Mouse (Mus musculus): ENCODE measurements around the gene Ttc26.
A peak's percentile ranks its signal among the peaks of the same experiment; 100 is the strongest.

The Ttc26 gene

GRCm38 (mm10) chr6:38381129-38381771 lies at the start of gene Ttc26:
Gene Ttc26, plus strand, starts transcription at chr6:38381469.
- DNase-seq (ENCODE audit: low read depth): peak; percentile 95

GRCm38 (mm10) chr6:38335264-38335663 lies 46.0 kb upstream of the Ttc26 start:
- no peak for DNase-seq (ENCODE audit: low read depth)

- peak; percentile 56 for DNase-seq (ENCODE audit: low read depth)
Measured at GRCm38 (mm10) chr6:38337166-38337705, 44.0 kb upstream of the Ttc26 start.

- peak; percentile 54 for DNase-seq (ENCODE audit: low read depth)
Measured at GRCm38 (mm10) chr6:38337951-38338350, 43.3 kb upstream of the Ttc26 start.

- no peak for DNase-seq (ENCODE audit: low read depth)
Measured at GRCm38 (mm10) chr6:38339078-38339477, 42.2 kb upstream of the Ttc26 start.

- DNase-seq (ENCODE audit: low read depth): peak; percentile 75
Measured at GRCm38 (mm10) chr6:38341751-38342665, 39.3 kb upstream of the Ttc26 start.

- no peak for DNase-seq (ENCODE audit: low read depth)
Measured at GRCm38 (mm10) chr6:38342666-38342992, 38.6 kb upstream of the Ttc26 start.

- DNase-seq (ENCODE audit: low read depth): no peak
Measured at GRCm38 (mm10) chr6:38343581-38343980, 37.7 kb upstream of the Ttc26 start.

- peak; percentile 55 for DNase-seq (ENCODE audit: low read depth)
Measured at GRCm38 (mm10) chr6:38344006-38344670, 37.1 kb upstream of the Ttc26 start.

GRCm38 (mm10) chr6:38345796-38346195 lies 35.5 kb upstream of the Ttc26 start:
- peak; percentile 89 for DNase-seq (ENCODE audit: low read depth)

- peak; percentile 55 for DNase-seq (ENCODE audit: low read depth)
Measured at GRCm38 (mm10) chr6:38347875-38348274, 33.4 kb upstream of the Ttc26 start.

GRCm38 (mm10) chr6:38348811-38349453 lies 32.3 kb upstream of the Ttc26 start:
- no peak for DNase-seq (ENCODE audit: low read depth)

- no peak for DNase-seq (ENCODE audit: low read depth)
Measured at GRCm38 (mm10) chr6:38349806-38350205, 31.5 kb upstream of the Ttc26 start.

GRCm38 (mm10) chr6:38351930-38352329 lies 29.3 kb upstream of the Ttc26 start:
- DNase-seq (ENCODE audit: low read depth): peak; percentile 73

GRCm38 (mm10) chr6:38352451-38352850 lies 28.8 kb upstream of the Ttc26 start:
- DNase-seq (ENCODE audit: low read depth): peak; percentile 78

GRCm38 (mm10) chr6:38353181-38353580 lies 28.1 kb upstream of the Ttc26 start:
- no peak for DNase-seq (ENCODE audit: low read depth)

GRCm38 (mm10) chr6:38353811-38354722 lies 27.2 kb upstream of the Ttc26 start, which contains the start of gene Zc3hav1:
Gene Zc3hav1, minus strand, starts transcription at chr6:38354603.
- DNase-seq (ENCODE audit: low read depth): peak; percentile 95

GRCm38 (mm10) chr6:38354723-38355353 lies 26.4 kb upstream of the Ttc26 start:
- no peak for DNase-seq (ENCODE audit: low read depth)

GRCm38 (mm10) chr6:38355354-38355823 lies 25.9 kb upstream of the Ttc26 start:
- no peak for DNase-seq (ENCODE audit: low read depth)

GRCm38 (mm10) chr6:38355862-38356261 lies 25.4 kb upstream of the Ttc26 start:
- no peak for DNase-seq (ENCODE audit: low read depth)
